Mouse (Mus musculus) embryonic facial prominence, embryonic 13.5 days (tissue): ENCODE results near the gene Dazl. TPM values are rescaled to one million over a fixed set of nuclear protein-coding genes. Genes with fewer than 3 reads are reported as not detected.

ENCODE experiments used
- ATAC-seq: fragments of 200-750 bp; cut with Nextera tagmentation; 2 replicates; pipeline ENCODE4 v1.8.0; 2017; ENCODE audit warnings: low read depth; ENCODE audit not compliant: insufficient number of reproducible peaks, insufficient read depth, low FRiP score, low TSS enrichment
- H3K27ac ChIP-seq: fragments of 300-500 bp; sonication (generic); 2 replicates; pipeline ENCODE4 v1.5.1; 2015; ENCODE audit warnings: moderate library complexity, mild to moderate bottlenecking, inconsistent platforms
- H3K27me3 ChIP-seq: fragments of 300-500 bp; sonication (generic); 2 replicates; pipeline ENCODE4 v1.6.1; 2015; ENCODE audit warnings: mild to moderate bottlenecking, inconsistent platforms
- H3K36me3 ChIP-seq: fragments of 300-500 bp; sonication (generic); 2 replicates; pipeline ENCODE4 v1.6.1; 2015; ENCODE audit warnings: mild to moderate bottlenecking, inconsistent platforms
- H3K4me1 ChIP-seq: fragments of 300-500 bp; sonication (generic); 2 replicates; pipeline ENCODE4 v1.6.1; 2015; ENCODE audit warnings: inconsistent platforms
- H3K4me2 ChIP-seq: fragments of 300-500 bp; sonication (generic); 2 replicates; pipeline ENCODE4 v1.6.1; 2015; ENCODE audit warnings: moderate library complexity, mild to moderate bottlenecking, inconsistent platforms
- H3K4me3 ChIP-seq: fragments of 300-500 bp; sonication (generic); 2 replicates; pipeline ENCODE4 v1.5.1; 2015; ENCODE audit warnings: mild to moderate bottlenecking, inconsistent platforms
- H3K9ac ChIP-seq: fragments of 300-500 bp; sonication (generic); 2 replicates; pipeline ENCODE4 v1.6.1; 2015; ENCODE audit warnings: mild to moderate bottlenecking, inconsistent platforms
- H3K9me3 ChIP-seq: fragments of 300-500 bp; sonication (generic); 2 replicates; pipeline ENCODE4 v1.6.1; 2016; ENCODE audit warnings: inconsistent platforms
- WGBS: fragments of 180-500 bp; shearing (Covaris S2); methylation state at CpG from one replicate; pipeline ENCODE4 v1.1.7; 2015; ENCODE audit warnings: mixed read lengths; 5-methylcytosine and 5-hydroxymethylcytosine counted together
- polyA plus RNA-seq: library from polyadenylated mRNA; unstranded; fragments of >200 nt; fragmentation: Nextera tagmentation; extraction: Ambion mirVana; gene quantifications from 2 replicates; pipeline ENCODE4 v1.2.1, GENCODE M21; 2015

Gene Dazl
- polyA plus RNA-seq, 1 experiment from 2014 or later, result 0.58 TPM

GRCm38 (mm10) chr17:50310148-50310802 lies 16.8 kb upstream of the Dazl start:
- WGBS, result 71% methylated on average over 10 of the region's 10 CpGs
- no peak overlapping the region for H3K9ac ChIP-seq
- H3K36me3 ChIP-seq, result no peaks in the 10 kb centered on the region
- ATAC-seq, result no peak
- H3K4me1 ChIP-seq, result no peaks in the 10 kb centered on the region
- no peak overlapping the region for H3K4me3 ChIP-seq
- H3K9me3 ChIP-seq, result no peaks in the 10 kb centered on the region
- no peak overlapping the region for H3K4me2 ChIP-seq
- H3K27me3 ChIP-seq, result no peaks in the 10 kb centered on the region
- no peak overlapping the region for H3K27ac ChIP-seq

DNA sequence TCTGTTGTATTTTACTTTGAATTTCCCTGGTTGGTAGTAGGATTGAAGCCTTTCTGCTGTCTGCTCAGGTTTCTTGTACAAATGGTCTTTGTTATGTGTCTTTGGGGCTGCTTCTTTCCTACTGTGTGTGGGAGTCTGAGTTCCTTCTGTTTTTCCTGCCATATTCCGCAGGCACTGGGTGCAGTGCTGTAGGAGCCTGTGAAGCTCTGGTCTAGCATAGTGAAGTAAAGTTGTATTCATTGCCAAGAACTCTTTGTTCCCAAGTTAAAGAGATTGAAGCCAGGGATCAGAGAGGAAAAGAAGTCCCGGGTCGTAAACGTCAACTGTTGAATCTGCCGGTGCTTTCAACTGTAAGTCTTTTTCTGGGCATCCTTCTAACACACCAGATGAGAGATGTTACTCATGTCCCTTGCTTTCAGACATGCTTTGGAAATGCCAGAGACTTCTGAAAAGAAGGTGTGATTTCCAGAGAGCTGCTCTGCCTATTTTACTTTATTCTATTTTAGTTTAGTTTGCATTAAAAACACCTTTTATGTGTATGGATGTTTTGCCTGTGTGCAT lies 16.2 kb upstream of the Dazl start:
- 78% methylated on average over 5 of the region's 5 CpGs for WGBS
- Histone ChIP-seq H3K36me3 (no peaks in the 10 kb centered on the region), H3K4me1 (no peaks in the 10 kb centered on the region), H3K4me2 (no peak overlapping the region), H3K9ac (no peak overlapping the region), H3K27ac (no peak overlapping the region), H3K4me3 (no peak overlapping the region), H3K27me3 (no peaks in the 10 kb centered on the region), H3K9me3 (no peaks in the 10 kb centered on the region)
- no peak for ATAC-seq

- ATAC-seq, result no peak
- Histone ChIP-seq H3K4me2 (no peak overlapping the region), H3K36me3 (no peaks in the 10 kb centered on the region), H3K9me3 (no peaks in the 10 kb centered on the region), H3K27ac (no peak overlapping the region), H3K27me3 (no peaks in the 10 kb centered on the region), H3K4me3 (no peak overlapping the region), H3K4me1 (no peaks in the 10 kb centered on the region), H3K9ac (no peak overlapping the region)
- WGBS, result 61% methylated on average over 5 of the region's 5 CpGs
These were observed 15.4 kb upstream of the Dazl start for GRCm38 (mm10) chr17:50308880-50309279.

DNA sequence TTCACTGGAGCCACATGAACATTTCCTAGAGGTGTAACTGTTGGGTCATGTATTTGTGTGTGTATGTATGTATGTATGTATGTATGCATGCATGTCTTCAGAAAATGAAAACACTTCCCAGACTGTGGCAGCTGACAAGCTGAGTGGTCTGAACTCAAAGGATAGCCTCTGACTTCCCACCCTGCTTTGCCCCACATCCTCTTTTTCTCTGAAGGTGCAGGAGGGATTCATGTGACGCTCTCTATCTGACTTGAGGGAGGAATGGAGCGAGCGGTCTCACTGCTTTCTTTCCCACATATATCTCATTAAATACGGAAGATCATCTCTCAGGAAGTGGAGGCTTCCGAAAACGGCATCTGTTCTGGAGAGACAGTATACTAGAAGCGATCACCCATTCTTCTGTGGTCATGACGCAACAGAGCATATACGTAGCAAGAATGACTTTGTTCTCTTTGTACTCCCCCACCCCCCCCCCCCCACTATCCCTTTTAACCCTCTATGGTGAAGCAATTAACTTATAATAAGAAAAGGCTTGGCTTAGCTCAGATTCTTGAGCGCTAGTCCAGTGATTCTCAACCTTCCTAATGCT lies 14.7 kb upstream of the Dazl start:
- ATAC-seq, result no peak
- Histone ChIP-seq H3K9me3 (no peaks in the 10 kb centered on the region), H3K4me2 (no peak overlapping the region), H3K36me3 (no peaks in the 10 kb centered on the region), H3K27me3 (no peaks in the 10 kb centered on the region), H3K9ac (no peak overlapping the region), H3K4me3 (no peak overlapping the region), H3K27ac (no peak overlapping the region), H3K4me1 (no peaks in the 10 kb centered on the region)
- WGBS, result 88% methylated on average over 10 of the region's 10 CpGs

GRCm38 (mm10) chr17:50302867-50303266 lies 9.4 kb upstream of the Dazl start:
- Histone ChIP-seq H3K9ac (no peak overlapping the region), H3K4me1 (no peaks in the 10 kb centered on the region), H3K36me3 (no peaks in the 10 kb centered on the region), H3K27me3 (no peaks in the 10 kb centered on the region), H3K4me3 (no peak overlapping the region), H3K9me3 (no peaks in the 10 kb centered on the region), H3K27ac (no peak overlapping the region), H3K4me2 (no peak overlapping the region)
- 82% methylated on average over 3 of the region's 3 CpGs for whole genome bisulfite sequencing
- ATAC-seq, result no peak

GRCm38 (mm10) chr17:50300171-50300841 lies 6.9 kb upstream of the Dazl start:
- Histone ChIP-seq H3K9me3 (no peaks in the 10 kb centered on the region), H3K27me3 (no peaks in the 10 kb centered on the region), H3K4me1 (no peaks in the 10 kb centered on the region), H3K4me2 (no peak overlapping the region), H3K4me3 (no peak overlapping the region), H3K27ac (no peak overlapping the region), H3K9ac (no peak overlapping the region), H3K36me3 (no peaks in the 10 kb centered on the region)
- ATAC-seq, result no peak
- 83% methylated on average over 11 of the region's 11 CpGs for WGBS

- Histone ChIP-seq H3K27ac (no peak overlapping the region), H3K27me3 (no peaks in the 10 kb centered on the region), H3K4me3 (no peak overlapping the region), H3K9ac (no peak overlapping the region), H3K4me1 (no peaks in the 10 kb centered on the region), H3K9me3 (peaks cover 2% of the 10 kb centered on the region), H3K4me2 (no peak overlapping the region), H3K36me3 (no peaks in the 10 kb centered on the region)
- 75% methylated on average over 7 of the region's 7 CpGs for WGBS
- no peak for ATAC-seq
These were observed 5.4 kb upstream of the Dazl start for GRCm38 (mm10) chr17:50298821-50299220.

DNA sequence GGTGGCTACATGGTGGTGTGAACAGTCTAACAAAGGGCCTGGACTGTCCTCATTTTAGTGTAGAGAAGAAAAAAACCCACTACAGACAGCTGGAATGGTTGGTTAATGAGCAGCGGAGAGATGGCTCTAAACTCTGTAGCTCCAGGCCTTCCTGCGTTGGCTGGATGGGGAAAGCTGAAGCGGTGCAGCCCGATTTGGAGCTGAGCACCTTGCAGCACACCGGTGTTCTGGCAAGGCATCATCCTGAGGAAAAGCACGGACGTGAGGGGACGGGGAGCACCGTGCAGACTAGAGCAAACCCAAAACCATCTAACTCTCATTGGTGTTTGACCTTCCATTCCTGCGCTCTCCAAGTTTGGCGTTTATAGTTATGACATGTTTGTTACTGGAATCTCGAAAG lies 1.3 kb upstream of the Dazl start:
- ATAC-seq, result no peak
- Histone ChIP-seq H3K4me1 (0 out of 2 replicates have a peak, but pooled peaks cover 2% of the 10 kb centered on the region), H3K9me3 (peaks cover 10% of the 10 kb centered on the region), H3K36me3 (peaks cover 6% of the 10 kb centered on the region; the same call in 1 of the 2 replicates), H3K9ac (no peak overlapping the region), H3K27me3 (no peaks in the 10 kb centered on the region), H3K27ac (no peak overlapping the region), H3K4me2 (no peak overlapping the region), H3K4me3 (no peak overlapping the region)
- 88% methylated on average over 12 of the region's 12 CpGs for WGBS

GRCm38 (mm10) chr17:50292661-50293171 lies 720 bp downstream of the Dazl start:
- H3K27me3 ChIP-seq, result no peaks in the 10 kb centered on the region
- H3K4me3 ChIP-seq, result peak overlapping the region; percentile 49
- H3K9ac ChIP-seq, result peak overlapping the region; percentile 72
- H3K4me1 ChIP-seq, result 0 out of 2 replicates have a peak, but pooled peaks cover 2% of the 10 kb centered on the region
- peak overlapping the region; percentile 76 for H3K27ac ChIP-seq
- H3K9me3 ChIP-seq, result peaks cover 10% of the 10 kb centered on the region
- peaks cover 6% of the 10 kb centered on the region; the same call in 1 of the 2 replicates for H3K36me3 ChIP-seq
- peak; percentile 83 for ATAC-seq
- peak overlapping the region; percentile 68 for H3K4me2 ChIP-seq
- 5% methylated on average over 55 of the region's 57 CpGs for WGBS

- Histone ChIP-seq H3K9me3 (peaks cover 10% of the 10 kb centered on the region), H3K36me3 (peaks cover 6% of the 10 kb centered on the region; the same call in 1 of the 2 replicates), H3K27me3 (no peaks in the 10 kb centered on the region), H3K4me2 (no peak overlapping the region), H3K9ac (no peak overlapping the region), H3K4me1 (0 out of 2 replicates have a peak, but pooled peaks cover 2% of the 10 kb centered on the region), H3K4me3 (no peak overlapping the region), H3K27ac (no peak overlapping the region)
- WGBS, result 18% methylated on average over 3 of the region's 3 CpGs
- no peak for ATAC-seq
These were observed 1.8 kb downstream of the Dazl start for GRCm38 (mm10) chr17:50291485-50292200.

DNA sequence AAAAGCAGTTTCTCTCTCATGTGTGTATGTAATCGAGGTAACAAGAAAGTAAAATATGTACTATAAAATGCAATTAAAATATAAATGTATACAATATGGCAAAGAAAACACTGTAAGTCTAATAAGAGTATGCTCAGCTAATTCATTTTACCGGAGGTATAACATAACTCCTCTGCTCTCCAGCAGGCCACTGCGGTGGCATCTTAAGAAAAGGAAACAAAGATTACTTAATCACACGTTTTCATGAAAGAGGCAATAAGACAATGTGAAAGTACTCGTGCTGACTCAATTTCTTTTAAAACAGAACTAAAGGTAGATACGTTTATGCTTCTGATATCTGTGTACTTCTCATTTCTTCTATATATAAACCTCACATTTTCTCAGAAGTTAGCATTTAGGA lies 8.6 kb downstream of the Dazl start:
- H3K27ac ChIP-seq, result no peak overlapping the region
- H3K9ac ChIP-seq, result no peak overlapping the region
- H3K27me3 ChIP-seq, result no peaks in the 10 kb centered on the region
- no peaks in the 10 kb centered on the region for H3K4me1 ChIP-seq
- no peak overlapping the region for H3K4me3 ChIP-seq
- WGBS, result 61% methylated on average over 6 of the region's 6 CpGs
- H3K36me3 ChIP-seq, result no peaks in the 10 kb centered on the region
- H3K9me3 ChIP-seq, result no peaks in the 10 kb centered on the region
- H3K4me2 ChIP-seq, result no peak overlapping the region
- no peak for ATAC-seq
